Mouse (Mus musculus) embryonic facial prominence, embryonic 15.5 days (tissue): Measurements from ENCODE around the gene Hypk. TPM values are rescaled to one million over a fixed set of nuclear protein-coding genes. Genes with fewer than 3 reads are reported as not detected.

Experiments used
- ATAC-seq: fragments of 200-750 bp; cut with Nextera tagmentation; 2 replicates; pipeline ENCODE4 v1.8.0; 2017; ENCODE audit warnings: low read depth, moderate TSS enrichment; ENCODE audit not compliant: insufficient number of reproducible peaks, low FRiP score, low TSS enrichment
- H3K27ac ChIP-seq: fragments of 300-500 bp; sonication (generic); replicated peaks from 2 replicates; pipeline ENCODE4 v1.5.1; 2015; ENCODE audit warnings: mild to moderate bottlenecking, inconsistent platforms
- H3K27me3 ChIP-seq: fragments of 300-500 bp; sonication (generic); 2 replicates; pipeline ENCODE4 v1.6.1; 2015; ENCODE audit warnings: inconsistent platforms
- H3K36me3 ChIP-seq: fragments of 300-500 bp; sonication (generic); 2 replicates; pipeline ENCODE4 v1.6.1; 2015; ENCODE audit warnings: mild to moderate bottlenecking, inconsistent platforms
- H3K4me1 ChIP-seq: fragments of 300-500 bp; sonication (generic); 2 replicates; pipeline ENCODE4 v1.6.1; 2015; ENCODE audit warnings: inconsistent platforms
- H3K4me2 ChIP-seq: fragments of 300-500 bp; sonication (generic); replicated peaks from 2 replicates; pipeline ENCODE4 v1.6.1; 2015; ENCODE audit warnings: mild to moderate bottlenecking, inconsistent platforms
- H3K4me3 ChIP-seq: fragments of 300-500 bp; sonication (generic); replicated peaks from 2 replicates; pipeline ENCODE4 v1.5.1; 2015; ENCODE audit warnings: mild to moderate bottlenecking, inconsistent platforms
- H3K9ac ChIP-seq: fragments of 300-500 bp; sonication (generic); 2 replicates; pipeline ENCODE4 v1.6.1; 2015; ENCODE audit warnings: inconsistent platforms
- H3K9me3 ChIP-seq: fragments of 300-500 bp; sonication (generic); replicated peaks from 2 replicates; pipeline ENCODE4 v1.6.1; 2016; ENCODE audit warnings: inconsistent platforms
- WGBS: fragments of 180-500 bp; shearing (Covaris S2); methylation state at CpG from one replicate; pipeline ENCODE4 v1.1.7; 2015; 5-methylcytosine and 5-hydroxymethylcytosine counted together
- polyA plus RNA-seq: library from polyadenylated mRNA; unstranded; fragments of >200 nt; fragmentation: Nextera tagmentation; extraction: Ambion mirVana; gene quantifications from 2 replicates; pipeline ENCODE4 v1.2.1, GENCODE M21; 2015

Gene Hypk
- polyA plus RNA-seq, 1 experiment from 2014 or later: 108 TPM

DNA sequence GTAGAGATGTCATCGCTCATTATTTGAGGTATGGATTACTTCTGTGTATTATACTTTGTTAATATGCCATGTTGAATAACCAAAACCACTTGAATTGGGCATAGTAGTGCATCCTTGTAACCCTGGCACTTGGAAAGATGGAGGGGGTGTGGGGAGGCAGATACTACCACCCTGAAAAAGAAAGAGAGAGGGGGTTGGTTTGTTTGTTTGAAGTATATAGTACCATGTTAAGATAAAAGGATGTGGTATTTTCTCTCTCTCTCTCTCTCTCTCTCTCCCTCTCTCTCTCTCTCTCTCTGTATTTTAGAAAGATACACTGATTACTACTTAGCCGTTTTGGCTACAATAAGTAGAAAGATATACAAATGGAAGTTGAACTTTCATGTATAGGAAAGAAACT is 27.2 kb upstream of the Hypk start:
- Histone ChIP-seq H3K36me3 (peaks cover 83% of the 10 kb centered on the region), H3K4me2 (no peak overlapping the region), H3K27ac (no peak overlapping the region), H3K4me1 (no peaks in the 10 kb centered on the region), H3K4me3 (no peak overlapping the region), H3K27me3 (no peaks in the 10 kb centered on the region), H3K9ac (no peak overlapping the region), H3K9me3 (no peaks in the 10 kb centered on the region)
- WGBS: 95% methylated on average over 2 of the region's 2 CpGs
- ATAC-seq: no peak

DNA sequence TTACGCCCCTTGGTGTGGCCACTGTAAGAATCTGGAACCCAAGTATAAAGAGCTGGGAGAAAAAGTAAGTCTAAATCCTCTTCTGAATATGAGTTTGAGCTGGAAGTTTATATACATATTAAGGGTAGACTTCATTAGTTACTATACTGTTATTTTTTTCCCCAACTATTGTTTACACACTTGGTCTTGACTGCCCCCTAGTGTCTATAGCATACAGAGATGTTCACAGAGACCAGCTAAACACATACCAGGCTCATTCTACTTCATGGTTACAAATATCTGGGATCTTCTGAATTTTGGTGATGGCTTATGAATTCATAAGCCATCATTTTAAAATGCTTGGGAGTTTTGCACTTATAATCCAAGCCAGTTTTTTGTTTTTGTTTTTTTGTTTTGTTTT is 18.2 kb upstream of the Hypk start:
- no peaks in the 10 kb centered on the region for H3K27me3 ChIP-seq
- no peaks in the 10 kb centered on the region for H3K4me1 ChIP-seq
- no peaks in the 10 kb centered on the region for H3K9me3 ChIP-seq
- no peak overlapping the region for H3K4me2 ChIP-seq
- peaks cover 90% of the 10 kb centered on the region for H3K36me3 ChIP-seq
- WGBS: 98% methylated on average over 1 of the region's 1 CpGs
- ATAC-seq: no peak
- H3K9ac ChIP-seq: no peak overlapping the region
- H3K27ac ChIP-seq: no peak overlapping the region
- H3K4me3 ChIP-seq: no peak overlapping the region

DNA sequence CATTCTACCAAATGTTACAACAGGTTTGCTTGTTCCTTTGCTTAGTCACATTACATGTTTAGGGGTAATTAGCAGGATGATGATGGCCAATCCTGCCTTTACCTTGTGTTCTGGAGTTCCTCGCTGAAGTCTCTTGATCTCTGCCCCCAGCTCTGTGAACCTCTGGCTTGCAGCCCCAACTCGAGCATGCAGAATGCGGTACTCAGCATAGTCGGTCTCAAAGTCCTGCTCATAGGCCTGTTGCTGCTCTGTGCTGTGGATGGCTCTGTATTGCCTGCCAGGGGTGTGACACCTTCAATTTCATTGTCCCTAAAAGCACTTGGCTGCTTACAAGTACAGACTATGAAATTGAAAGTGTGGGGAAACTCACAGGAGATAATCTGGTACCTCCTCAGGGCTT is 13.3 kb upstream of the Hypk start:
- Histone ChIP-seq H3K4me3 (no peak overlapping the region), H3K27me3 (peaks cover 3% of the 10 kb centered on the region; the same call in 1 of the 2 replicates), H3K27ac (no peak overlapping the region), H3K4me1 (peaks cover 16% of the 10 kb centered on the region), H3K36me3 (peaks cover 42% of the 10 kb centered on the region), H3K9me3 (no peaks in the 10 kb centered on the region), H3K9ac (no peak overlapping the region), H3K4me2 (no peak overlapping the region)
- WGBS: 76% methylated on average over 4 of the region's 4 CpGs
- no peak for ATAC-seq

DNA sequence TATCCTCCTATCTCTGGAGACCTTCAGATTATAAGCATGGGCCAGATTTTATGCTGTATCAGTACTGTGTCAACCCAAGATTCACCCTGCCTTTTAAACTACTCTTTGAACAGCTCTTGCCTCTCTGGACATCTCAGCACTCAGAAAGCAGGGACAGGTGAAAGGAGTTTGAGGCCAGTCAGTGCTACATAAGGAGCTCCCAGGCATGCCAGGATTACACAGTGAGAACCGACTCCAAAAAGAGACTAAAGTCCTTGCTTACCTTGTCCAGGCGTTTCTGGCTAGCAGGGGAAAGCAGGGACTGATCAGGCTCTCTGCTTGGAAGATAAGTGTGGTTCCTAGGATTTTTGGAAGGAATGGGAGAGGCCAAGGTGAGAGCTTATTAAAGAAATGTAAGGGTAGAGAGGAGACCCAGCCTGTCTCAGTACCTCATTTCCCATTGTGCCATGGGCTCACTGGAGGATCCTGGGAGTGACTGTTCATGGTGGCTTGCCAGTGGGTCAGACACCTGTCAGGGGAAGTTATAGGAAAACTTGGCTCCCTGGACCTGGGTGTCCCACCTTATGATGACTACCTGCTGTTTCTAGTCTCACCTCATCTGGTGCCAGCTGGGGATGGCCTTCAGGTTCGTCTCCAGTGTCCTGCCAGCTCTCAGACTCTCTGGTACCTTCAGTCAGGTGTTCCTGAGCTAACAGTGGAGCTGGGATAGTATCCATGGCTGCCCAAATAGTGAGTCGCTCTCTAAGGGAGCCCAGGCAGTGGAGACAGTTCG is 12.1 kb upstream of the Hypk start:
- Histone ChIP-seq H3K4me2 (no peak overlapping the region), H3K4me1 (peaks cover 16% of the 10 kb centered on the region), H3K4me3 (no peak overlapping the region), H3K9me3 (no peaks in the 10 kb centered on the region), H3K9ac (no peak overlapping the region), H3K36me3 (peaks cover 31% of the 10 kb centered on the region), H3K27ac (no peak overlapping the region), H3K27me3 (peaks cover 3% of the 10 kb centered on the region; the same call in 1 of the 2 replicates)
- 57% methylated on average over 5 of the region's 5 CpGs for WGBS
- no peak for ATAC-seq

DNA sequence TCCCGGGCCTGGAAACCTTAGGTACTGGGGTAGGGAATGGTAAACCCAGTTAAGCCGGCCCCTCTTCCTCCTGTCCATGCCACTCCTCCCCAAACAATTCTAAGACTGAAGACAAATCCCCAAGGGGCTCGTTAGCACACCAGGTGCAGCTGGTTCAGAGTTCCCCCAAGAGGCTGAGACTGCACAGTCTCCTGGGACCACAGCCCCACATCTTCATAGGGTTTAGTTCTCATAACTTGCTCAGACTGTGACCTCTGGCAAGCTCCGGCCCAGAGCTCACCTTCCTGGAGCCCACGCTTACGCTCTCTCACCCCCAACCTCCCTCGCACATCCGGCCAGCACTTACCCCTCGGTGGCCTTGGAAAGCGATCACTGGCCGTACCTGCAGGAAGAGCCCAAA is 11.3 kb upstream of the Hypk start:
- Histone ChIP-seq H3K36me3 (peaks cover 28% of the 10 kb centered on the region), H3K4me1 (peaks cover 16% of the 10 kb centered on the region), H3K4me3 (peak overlapping the region; percentile 50), H3K9me3 (no peaks in the 10 kb centered on the region), H3K9ac (peak overlapping the region; percentile 37), H3K27me3 (peaks cover 3% of the 10 kb centered on the region; the same call in 1 of the 2 replicates), H3K27ac (no peak overlapping the region), H3K4me2 (peak overlapping the region; percentile 95)
- 4% methylated on average over 11 of the region's 11 CpGs for WGBS
- peak; percentile 58; the same call in 1 of the 2 replicates for ATAC-seq

DNA sequence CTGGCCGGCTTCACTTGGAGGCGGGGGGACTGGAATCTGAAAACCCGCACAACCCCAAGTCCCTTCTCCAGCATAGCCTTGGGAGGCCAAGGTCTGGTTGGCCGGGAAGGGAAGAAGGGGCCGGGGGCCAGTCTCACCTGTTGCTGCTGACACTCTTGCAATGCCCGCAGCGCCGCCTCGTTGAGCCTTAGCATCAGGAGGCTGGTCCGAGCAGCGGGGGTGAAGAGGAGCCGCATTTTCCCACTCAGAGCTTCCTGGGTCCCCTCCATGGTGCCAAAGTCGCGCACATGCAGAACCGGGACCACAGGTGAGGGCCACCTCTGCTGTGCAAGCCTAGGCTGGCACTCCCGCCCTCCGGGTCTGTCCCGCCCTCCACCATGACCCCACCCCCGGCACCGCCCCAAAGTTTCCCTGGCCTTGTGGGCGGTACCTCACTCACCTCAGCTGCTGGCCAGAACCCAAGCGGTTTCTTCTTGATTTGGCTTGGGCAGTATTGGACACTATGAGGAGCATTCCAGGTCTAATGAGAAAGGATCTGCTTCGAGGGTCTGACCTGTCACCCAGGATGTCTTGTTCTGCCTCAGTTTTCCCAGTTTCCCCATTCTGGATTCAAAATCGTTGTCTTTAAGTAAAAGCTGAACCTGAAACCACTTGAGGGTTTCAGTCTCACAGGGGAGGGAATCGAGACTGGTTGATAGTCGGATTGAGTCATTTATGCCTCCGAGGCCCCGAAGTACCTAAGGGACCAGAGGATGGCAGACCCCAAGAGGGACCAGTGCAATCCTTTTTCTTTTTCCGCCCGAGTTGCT is 10.6 kb upstream of the Hypk start:
- H3K9ac ChIP-seq: peak overlapping the region; percentile 37
- ATAC-seq: peak; percentile 84
- peaks cover 16% of the 10 kb centered on the region for H3K4me1 ChIP-seq
- peaks cover 23% of the 10 kb centered on the region for H3K36me3 ChIP-seq
- H3K4me2 ChIP-seq: peak overlapping the region; percentile 95
- 1% methylated on average over 30 of the region's 30 CpGs for WGBS
- peak overlapping the region; percentile 28; the same call in 1 of the 2 replicates for H3K27ac ChIP-seq
- peaks cover 3% of the 10 kb centered on the region; the same call in 1 of the 2 replicates for H3K27me3 ChIP-seq
- peak overlapping the region; percentile 50 for H3K4me3 ChIP-seq
- no peaks in the 10 kb centered on the region for H3K9me3 ChIP-seq

DNA sequence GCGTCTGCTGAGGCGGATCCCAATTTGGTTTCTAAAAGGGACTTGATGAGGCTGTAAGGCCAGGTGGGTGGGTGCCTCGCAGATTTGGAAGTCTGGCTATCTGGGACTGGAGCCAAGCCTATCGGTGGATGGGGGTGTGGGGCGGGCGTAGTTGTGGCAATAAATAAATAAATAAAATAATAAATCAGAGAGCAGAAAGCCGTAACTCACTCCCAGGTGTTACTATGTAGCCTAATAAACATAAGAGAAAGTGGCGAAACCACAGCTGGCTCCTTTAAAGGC is 10.1 kb upstream of the Hypk start:
- Histone ChIP-seq H3K4me3 (peak overlapping the region; percentile 50), H3K27me3 (peaks cover 3% of the 10 kb centered on the region; the same call in 1 of the 2 replicates), H3K4me1 (peaks cover 20% of the 10 kb centered on the region), H3K9ac (no peak overlapping the region; the same call in 1 of the 2 replicates), H3K36me3 (peaks cover 17% of the 10 kb centered on the region), H3K27ac (peak overlapping the region; percentile 28; the same call in 1 of the 2 replicates), H3K4me2 (peak overlapping the region; percentile 95), H3K9me3 (no peaks in the 10 kb centered on the region)
- WGBS: 16% methylated on average over 8 of the region's 8 CpGs
- ATAC-seq: no peak

DNA sequence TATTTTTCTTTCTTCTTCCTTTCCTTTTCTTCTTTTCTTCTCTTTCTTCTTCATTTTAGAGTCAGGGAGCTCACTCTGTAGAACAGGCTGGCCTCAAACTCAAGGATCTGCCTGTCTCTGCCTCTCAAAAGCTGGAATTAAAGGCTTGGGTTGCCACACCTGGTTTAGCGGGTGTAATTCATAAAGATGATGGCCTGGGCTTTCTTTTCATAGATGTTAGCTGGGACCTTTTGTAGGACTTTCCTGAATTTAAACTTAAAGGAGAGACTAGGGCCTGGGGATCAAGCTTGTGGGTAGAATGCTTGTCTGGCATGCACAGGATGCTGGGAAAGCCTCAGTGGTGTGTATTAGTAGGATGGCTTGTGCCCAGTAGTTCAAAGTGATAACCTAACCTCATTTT is 8.9 kb upstream of the Hypk start, which contains the start of gene Ell3:
Gene Ell3, minus strand, starts transcription at position 101 of the 400 bp plus-strand sequence.
- peaks cover 6% of the 10 kb centered on the region for H3K36me3 ChIP-seq
- H3K4me3 ChIP-seq: peak within 1 kb of the TSS; percentile 50; the same call in 1 of the 2 replicates
- H3K9me3 ChIP-seq: no peaks in the 10 kb centered on the region
- H3K4me2 ChIP-seq: peak within 1 kb of the TSS; percentile 95
- WGBS: 83% methylated on average over 1 of the region's 1 CpGs
- peak within 1 kb of the TSS; percentile 28; the same call in 1 of the 2 replicates for H3K27ac ChIP-seq
- no peak within 1 kb of the TSS for H3K9ac ChIP-seq
- H3K4me1 ChIP-seq: peaks cover 21% of the 10 kb centered on the region
- ATAC-seq: no peak
- peaks cover 3% of the 10 kb centered on the region; the same call in 1 of the 2 replicates for H3K27me3 ChIP-seq

DNA sequence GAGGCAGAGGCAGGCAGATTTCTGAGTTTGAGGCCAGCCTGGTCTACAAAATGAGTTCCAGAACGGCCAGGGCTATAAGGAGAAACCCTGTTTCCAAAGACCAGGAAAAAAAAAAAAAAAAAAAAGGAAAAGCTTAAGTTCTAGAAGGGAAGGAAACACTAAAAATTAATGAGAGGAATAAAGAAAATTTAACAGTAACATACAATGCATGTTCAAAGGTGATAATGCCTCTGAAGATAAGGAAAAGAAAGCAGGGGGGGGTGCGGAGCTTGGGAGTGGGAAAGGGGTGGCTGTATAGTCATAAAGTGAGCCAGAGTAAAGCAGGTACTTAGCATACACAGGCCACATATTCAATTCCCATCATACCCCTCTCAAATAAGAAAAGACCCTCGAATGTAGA is 8.0 kb upstream of the Hypk start:
- Histone ChIP-seq H3K27ac (no peak overlapping the region), H3K4me3 (no peak overlapping the region), H3K4me1 (peaks cover 23% of the 10 kb centered on the region), H3K36me3 (no peaks in the 10 kb centered on the region), H3K9me3 (no peaks in the 10 kb centered on the region), H3K9ac (no peak overlapping the region), H3K4me2 (no peak overlapping the region), H3K27me3 (peaks cover 3% of the 10 kb centered on the region; the same call in 1 of the 2 replicates)
- no peak for ATAC-seq
- WGBS: 85% methylated on average over 3 of the region's 3 CpGs

DNA sequence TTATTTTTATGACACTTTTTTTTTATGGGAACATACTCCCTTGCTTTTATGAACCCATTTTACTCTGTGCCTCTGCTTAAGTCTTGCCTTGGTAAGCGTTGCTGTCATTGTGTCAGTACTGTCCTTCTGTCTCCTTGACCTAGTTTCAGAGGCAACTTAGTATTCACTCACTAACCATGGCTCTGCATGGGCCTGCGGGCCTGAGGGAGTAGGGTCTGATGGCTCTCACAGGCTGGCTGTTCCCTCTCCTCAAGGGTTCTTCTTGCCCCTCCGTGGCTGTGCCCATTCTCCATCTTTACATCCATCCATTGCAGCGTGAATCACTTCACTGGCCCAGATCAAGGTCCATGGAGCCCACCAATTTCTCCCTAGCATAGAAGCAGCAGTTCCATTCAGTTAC is 6.6 kb upstream of the Hypk start:
- WGBS: 83% methylated on average over 4 of the region's 4 CpGs
- Histone ChIP-seq H3K9ac (no peak overlapping the region), H3K9me3 (no peaks in the 10 kb centered on the region), H3K4me2 (no peak overlapping the region), H3K4me1 (peaks cover 35% of the 10 kb centered on the region), H3K36me3 (peaks cover 7% of the 10 kb centered on the region; the same call in 1 of the 2 replicates), H3K4me3 (no peak overlapping the region), H3K27me3 (peaks cover 3% of the 10 kb centered on the region; the same call in 1 of the 2 replicates), H3K27ac (no peak overlapping the region)
- no peak for ATAC-seq

DNA sequence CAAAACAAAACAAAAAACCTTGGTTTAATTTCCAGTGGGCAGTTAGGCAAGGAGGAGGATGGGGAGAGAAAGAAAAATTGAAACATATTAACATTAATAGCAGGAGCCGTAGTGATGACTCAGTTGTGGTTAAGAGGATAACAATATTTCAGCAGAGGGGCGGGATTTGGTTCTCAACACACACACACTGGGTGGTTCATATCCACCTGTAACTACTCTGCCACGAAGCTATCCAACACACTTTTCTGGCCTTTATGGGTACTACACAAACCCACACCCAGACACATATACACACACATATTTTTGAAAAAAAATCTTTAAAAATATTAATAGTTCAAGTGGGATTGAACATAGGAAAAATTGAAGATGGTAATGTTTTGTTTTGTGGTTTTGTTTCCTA is 6.1 kb upstream of the Hypk start:
- WGBS: 76% methylated on average over 3 of the region's 3 CpGs
- peaks cover 3% of the 10 kb centered on the region; the same call in 1 of the 2 replicates for H3K27me3 ChIP-seq
- H3K4me1 ChIP-seq: peaks cover 31% of the 10 kb centered on the region
- H3K9ac ChIP-seq: no peak overlapping the region
- H3K27ac ChIP-seq: no peak overlapping the region
- H3K4me3 ChIP-seq: no peak overlapping the region
- no peak overlapping the region for H3K4me2 ChIP-seq
- ATAC-seq: no peak
- H3K9me3 ChIP-seq: no peaks in the 10 kb centered on the region
- H3K36me3 ChIP-seq: peaks cover 8% of the 10 kb centered on the region; the same call in 1 of the 2 replicates
